ENCODE assay signal across 9 mouse cellular contexts in the genomic region with DNA sequence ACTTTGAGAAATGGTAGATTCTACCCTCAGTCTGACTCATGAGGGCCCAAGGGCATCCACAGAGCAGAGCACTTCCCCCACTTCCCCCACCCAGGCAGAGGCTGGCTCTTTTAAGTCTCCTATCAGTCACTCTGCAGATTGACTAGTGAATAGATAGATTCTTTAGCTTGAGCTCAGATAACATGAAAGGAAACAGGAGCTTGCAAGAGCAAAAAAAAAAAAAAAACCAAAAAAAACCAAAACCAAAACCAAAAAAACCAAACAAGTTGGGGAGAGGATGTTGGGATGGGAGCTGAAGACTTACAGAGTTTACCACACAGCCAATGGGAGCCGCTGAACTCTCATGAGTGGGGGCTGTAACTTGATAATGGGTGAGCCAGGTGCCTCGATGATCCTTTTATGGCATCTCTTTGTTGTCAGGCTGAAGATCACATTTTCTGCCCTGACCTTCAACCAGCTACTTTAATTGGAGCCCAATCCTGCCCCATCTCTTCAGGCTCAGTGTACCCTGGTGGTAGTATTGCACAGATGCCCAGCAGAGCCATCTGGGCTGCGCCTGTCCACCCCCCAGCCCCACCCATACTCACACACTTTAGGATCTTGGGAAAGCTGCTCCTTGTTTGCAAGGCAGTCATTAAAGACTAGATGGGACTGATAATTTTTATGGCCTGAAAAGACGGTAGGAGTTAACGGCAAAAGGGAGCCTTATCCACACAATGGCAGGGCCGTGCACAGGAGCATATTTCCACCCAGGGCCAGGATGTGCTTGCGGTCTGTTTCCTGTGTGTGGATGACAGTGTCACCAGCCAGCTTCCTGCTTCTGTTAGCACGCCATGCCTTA. TPM values are rescaled to one million over a fixed set of nuclear protein-coding genes. Genes with fewer than 3 reads are reported as not detected.
DNase-seq lines count a peak whose midpoint lies in the region; ATAC-seq and TF ChIP-seq lines count a peak whose summit lies in the region.
"Had no signal": no experiment of that assay in that cellular context is flagged by ENCODE, and none has a peak within 500 bp of the region (broad histone marks: within the 10 kb centered on the region; RNA-seq: fewer than 3 reads in every experiment).

No protein-coding gene starts in this region.

- no peak for TF ChIP-seq POLR2A in spleen, adult 2 months (IDR thresholded peaks at IDR 0.05; ENCODE audit: low read depth, low read length)

- peak; percentile 78 for ATAC-seq in liver, embryonic 13.5 days (ENCODE audit: low read depth)
- ATAC-seq in forebrain, embryonic 12.5 days (ENCODE audit: low FRiP score) = no peak

- TF ChIP-seq CTCF in spleen, adult 2 months (IDR thresholded peaks at IDR 0.05; ENCODE audit: extremely low read depth, insufficient read depth, insufficient read length, insufficient replicate concordance) = no peak

- H3K36me3 ChIP-seq in spleen, adult 2 months (ENCODE audit: control insufficient read depth, insufficient read depth, low read length) = no peaks in the 10 kb centered on the region
- no peaks in the 10 kb centered on the region for H3K36me3 ChIP-seq in liver, embryonic 13.5 days
- H3K36me3 ChIP-seq in forebrain, embryonic 12.5 days (replicated peaks) = no peaks in the 10 kb centered on the region
- H3K36me3 ChIP-seq: G1E had no signal

- H3K27ac ChIP-seq in spleen, adult 2 months (ENCODE audit: insufficient read depth, low read length) = peak overlapping the region; percentile 21; the same call in 1 of the 2 replicates
- H3K27ac ChIP-seq in liver, embryonic 13.5 days = 0 out of 2 replicates have a peak overlapping the region, but pooled peaks have one; percentile 25
- H3K27ac ChIP-seq in forebrain, embryonic 12.5 days = no peak overlapping the region

- 35% methylated on average over 8 of the region's 8 CpGs for WGBS in spleen, adult 2 months
- 15% methylated on average over 8 of the region's 8 CpGs for WGBS in liver, embryonic 13.5 days (ENCODE audit: insufficient replicate concordance)
- WGBS in forebrain, embryonic 12.5 days = 84% methylated on average over 8 of the region's 8 CpGs

- 0 out of 2 replicates have a peak overlapping the region, but pooled peaks have one; percentile 4 for H3K4me3 ChIP-seq in spleen, adult 2 months (ENCODE audit: extremely low read depth, insufficient read depth, insufficient read length)
- H3K4me3 ChIP-seq in liver, embryonic 13.5 days (replicated peaks) = peak overlapping the region; percentile 6
- H3K4me3 ChIP-seq in forebrain, embryonic 12.5 days (replicated peaks) = no peak overlapping the region

- 0 out of 2 replicates have a peak overlapping the region, but pooled peaks have one; percentile 2 for H3K9ac ChIP-seq in liver, embryonic 13.5 days
- H3K9ac ChIP-seq in forebrain, embryonic 12.5 days = no peak overlapping the region

- intact Hi-C loops in heart, postnatal 14 days (cut with DNase I) = no loop called here

- H3K4me2 ChIP-seq in liver, embryonic 13.5 days = peak overlapping the region; percentile 53
- H3K4me2 ChIP-seq in forebrain, embryonic 12.5 days = no peak overlapping the region

- H3K4me1 ChIP-seq in spleen, adult 2 months (ENCODE audit: control insufficient read depth, insufficient read depth, insufficient read length) = peaks cover 4% of the 10 kb centered on the region; the same call in 1 of the 2 replicates
- peaks cover 29% of the 10 kb centered on the region for H3K4me1 ChIP-seq in liver, embryonic 13.5 days (replicated peaks)
- no peaks in the 10 kb centered on the region for H3K4me1 ChIP-seq in forebrain, embryonic 12.5 days

- H3K9me3 ChIP-seq in liver, embryonic 13.5 days (replicated peaks) = no peaks in the 10 kb centered on the region
- no peaks in the 10 kb centered on the region for H3K9me3 ChIP-seq in forebrain, embryonic 12.5 days

- no peaks in the 10 kb centered on the region for H3K27me3 ChIP-seq in spleen, adult 2 months (ENCODE audit: control insufficient read depth, insufficient read depth, low read length)
- no peaks in the 10 kb centered on the region for H3K27me3 ChIP-seq in liver, embryonic 13.5 days
- no peaks in the 10 kb centered on the region for H3K27me3 ChIP-seq in forebrain, embryonic 12.5 days

- peak; percentile 17 to 18 for DNase-seq in spleen, adult 2 months (ENCODE audit: low read depth in 1 of 2, low spot score in 2 of 2)
- no peak for DNase-seq in spleen, postnatal 4 days (ENCODE audit: low spot score in 2 of 2)
- DNase-seq in heart, postnatal 14 days = peak; percentile 19 to 28
- peak; percentile 9 for DNase-seq in liver, embryonic 13.5 days
- peak; percentile 77 for DNase-seq in thymus, postnatal 14 days
- DNase-seq in cerebellum, adult 11-12 months = no peak
- no peak for DNase-seq in cerebellum, postnatal 14 days

RNA-seq across cellular contexts. Expression of a gene that starts 38.0 kb away (rescaled TPM):
- not detected in 2 replicates for polyA plus RNA-seq in spleen, adult 2 months (2012; rRNA removed)
- under 1 TPM; 0.17 TPM for total RNA-seq in heart, postnatal 14 days (2021)
- 0.17 and 0.21 TPM in 2 replicates for polyA plus RNA-seq in liver, embryonic 13.5 days (2015; fragmentation: Nextera tagmentation; extraction: Ambion mirVana)
- 0.33 and 0.45 TPM in 2 replicates for polyA plus RNA-seq in forebrain, embryonic 12.5 days (2016; fragmentation: Nextera tagmentation; extraction: Ambion mirVana)
- polyA plus RNA-seq: G1E had no signal

Comparison
In these comparisons a context has a peak if more than half of its experiments do, and no peak if none do; other contexts are left out.
1. DNase-seq: peak in spleen, adult 2 months (2 of 2), heart, postnatal 14 days (2 of 2), liver, embryonic 13.5 days (single experiment) and thymus, postnatal 14 days (single experiment); none in spleen, postnatal 4 days (0 of 2), cerebellum, adult 11-12 months (single experiment) and cerebellum, postnatal 14 days (0 of 2).